Mouse (Mus musculus) kidney, postnatal 0 days (tissue): ENCODE data around the gene Adam30. TPM values are rescaled to one million over a fixed set of nuclear protein-coding genes. Genes with fewer than 3 reads are reported as not detected.

ENCODE experiments used
- ATAC-seq: fragments of 200-750 bp; cut with Nextera tagmentation; replicated peaks from 2 replicates; pipeline ENCODE4 v1.8.0; 2017; ENCODE audit warnings: low read depth, moderate number of reproducible peaks, moderate TSS enrichment, moderate library complexity; ENCODE audit not compliant: low FRiP score
- DNase-seq: peaks from one replicate; pipeline ENCODE4 v3.0.0-alpha.2; 2016; ENCODE audit warnings: low spot score
- H3K27ac ChIP-seq: fragments of 300-500 bp; sonication (generic); 2 replicates; pipeline ENCODE4 v1.5.1; 2014; ENCODE audit warnings: mild to moderate bottlenecking
- H3K27me3 ChIP-seq: fragments of 300-500 bp; sonication (generic); 2 replicates; pipeline ENCODE4 v1.6.1; 2014; ENCODE audit warnings: low read length, mixed read lengths; ENCODE audit not compliant: insufficient read depth
- H3K36me3 ChIP-seq: fragments of 300-500 bp; sonication (generic); 2 replicates; pipeline ENCODE4 v1.6.1; 2014; ENCODE audit warnings: low read length, mixed read lengths; ENCODE audit not compliant: insufficient read depth
- H3K4me1 ChIP-seq: fragments of 300-500 bp; sonication (generic); replicated peaks from 2 replicates; pipeline ENCODE4 v1.6.1; 2014; ENCODE audit warnings: antibody characterized with exemption, low read length, mixed read lengths; ENCODE audit not compliant: insufficient read depth
- H3K4me2 ChIP-seq: fragments of 300-500 bp; sonication (generic); 2 replicates; pipeline ENCODE4 v1.6.1; 2014; ENCODE audit warnings: mild to moderate bottlenecking, low read length, moderate library complexity, mixed read lengths
- H3K4me3 ChIP-seq: fragments of 300-500 bp; sonication (generic); replicated peaks from 2 replicates; pipeline ENCODE4 v1.5.1; 2014; ENCODE audit warnings: low read depth, low read length
- H3K9ac ChIP-seq: fragments of 300-500 bp; sonication (generic); 2 replicates; pipeline ENCODE4 v1.6.1; 2014; ENCODE audit warnings: low read depth, low read length
- H3K9me3 ChIP-seq: fragments of 300-500 bp; sonication (generic); replicated peaks from 2 replicates; pipeline ENCODE4 v1.6.1; 2016; ENCODE audit warnings: low read length, inconsistent platforms, mixed read lengths
- CTCF ChIP-seq: IDR thresholded peaks from 2 replicates; pipeline ENCODE4 v1.5.1; 2016; ENCODE audit warnings: antibody characterized with exemption, low read depth, mild to moderate bottlenecking, moderate library complexity
- WGBS: fragments of 180-500 bp; shearing (Covaris S2); extraction: QIAGEN DNeasy Blood & Tissue Kit; methylation state at CpG from one replicate; pipeline ENCODE4 v1.1.7; 2014; 5-methylcytosine and 5-hydroxymethylcytosine counted together
- polyA plus RNA-seq: library from polyadenylated mRNA; unstranded; fragments of >200 nt; fragmentation: Nextera tagmentation; extraction: Ambion mirVana; gene quantifications from 2 replicates; pipeline ENCODE4 v1.2.1, GENCODE M21; 2015

The Adam30 gene
- polyA plus RNA-seq, 1 experiment from 2014 or later: not detected

- no peak for TF ChIP-seq CTCF
- H3K36me3 ChIP-seq: peaks cover 34% of the 10 kb centered on the region
- H3K9me3 ChIP-seq: no peaks in the 10 kb centered on the region
- no peak overlapping the region for H3K27ac ChIP-seq
- H3K4me3 ChIP-seq: no peak overlapping the region
- WGBS: 95% methylated on average over 11 of the region's 11 CpGs
- no peaks in the 10 kb centered on the region for H3K4me1 ChIP-seq
- no peak for DNase-seq
- H3K4me2 ChIP-seq: no peak overlapping the region
- no peaks in the 10 kb centered on the region for H3K27me3 ChIP-seq
- H3K9ac ChIP-seq: no peak overlapping the region
- ATAC-seq: no peak
Observed at GRCm38 (mm10) chr3:98149881-98150280, 10.5 kb upstream of the Adam30 start.

- H3K4me2 ChIP-seq: no peak overlapping the region
- H3K36me3 ChIP-seq: peaks cover 25% of the 10 kb centered on the region
- H3K4me1 ChIP-seq: no peaks in the 10 kb centered on the region
- no peak overlapping the region for H3K4me3 ChIP-seq
- ATAC-seq (no peak), DNase-seq (no peak)
- no peak for TF ChIP-seq CTCF
- no peak overlapping the region for H3K27ac ChIP-seq
- H3K9ac ChIP-seq: no peak overlapping the region
- H3K9me3 ChIP-seq: no peaks in the 10 kb centered on the region
- 91% methylated on average over 10 of the region's 10 CpGs for WGBS
- H3K27me3 ChIP-seq: no peaks in the 10 kb centered on the region
Observed at GRCm38 (mm10) chr3:98151016-98151415, 9.4 kb upstream of the Adam30 start.

GRCm38 (mm10) chr3:98153460-98153859 is 7.0 kb upstream of the Adam30 start:
- Histone ChIP-seq H3K27me3 (no peaks in the 10 kb centered on the region), H3K36me3 (peaks cover 1% of the 10 kb centered on the region; the same call in 1 of the 2 replicates), H3K9me3 (no peaks in the 10 kb centered on the region), H3K4me2 (no peak overlapping the region), H3K27ac (no peak overlapping the region), H3K9ac (no peak overlapping the region), H3K4me1 (no peaks in the 10 kb centered on the region), H3K4me3 (no peak overlapping the region)
- no peak for DNase-seq
- no peak for TF ChIP-seq CTCF
- no peak for ATAC-seq

- Histone ChIP-seq H3K4me3 (no peak overlapping the region), H3K27ac (no peak overlapping the region), H3K9ac (no peak overlapping the region), H3K27me3 (no peaks in the 10 kb centered on the region), H3K4me1 (no peaks in the 10 kb centered on the region), H3K4me2 (no peak overlapping the region), H3K9me3 (no peaks in the 10 kb centered on the region), H3K36me3 (no peaks in the 10 kb centered on the region)
- ATAC-seq (no peak), DNase-seq (no peak)
- TF ChIP-seq CTCF: no peak
- 30% methylated on average over 4 of the region's 4 CpGs for WGBS
Observed at GRCm38 (mm10) chr3:98156158-98156557, 4.3 kb upstream of the Adam30 start.

- Histone ChIP-seq H3K4me3 (no peak overlapping the region), H3K9ac (no peak overlapping the region), H3K27me3 (no peaks in the 10 kb centered on the region), H3K9me3 (no peaks in the 10 kb centered on the region), H3K27ac (no peak overlapping the region), H3K36me3 (no peaks in the 10 kb centered on the region), H3K4me1 (no peaks in the 10 kb centered on the region), H3K4me2 (no peak overlapping the region)
- no peak for TF ChIP-seq CTCF
- no peak for DNase-seq
- ATAC-seq: no peak
- 76% methylated on average over 2 of the region's 2 CpGs for WGBS
Observed at GRCm38 (mm10) chr3:98157073-98157472, 3.4 kb upstream of the Adam30 start.

GRCm38 (mm10) chr3:98157585-98157984 is 2.8 kb upstream of the Adam30 start:
- Histone ChIP-seq H3K4me1 (no peaks in the 10 kb centered on the region), H3K27ac (no peak overlapping the region), H3K4me2 (no peak overlapping the region), H3K27me3 (no peaks in the 10 kb centered on the region), H3K9ac (no peak overlapping the region), H3K9me3 (no peaks in the 10 kb centered on the region), H3K36me3 (no peaks in the 10 kb centered on the region), H3K4me3 (no peak overlapping the region)
- 50% methylated on average over 2 of the region's 2 CpGs for WGBS
- no peak for ATAC-seq
- no peak for DNase-seq
- no peak for TF ChIP-seq CTCF

GRCm38 (mm10) chr3:98158646-98159045 is 1.8 kb upstream of the Adam30 start:
- Histone ChIP-seq H3K9ac (no peak overlapping the region), H3K4me1 (no peaks in the 10 kb centered on the region), H3K9me3 (no peaks in the 10 kb centered on the region), H3K4me2 (no peak overlapping the region), H3K27me3 (no peaks in the 10 kb centered on the region), H3K4me3 (no peak overlapping the region), H3K36me3 (no peaks in the 10 kb centered on the region), H3K27ac (no peak overlapping the region)
- ATAC-seq: no peak
- TF ChIP-seq CTCF: no peak
- WGBS: 83% methylated on average over 4 of the region's 4 CpGs
- DNase-seq: no peak
